Mouse (Mus musculus) liver, adult 2 months (tissue): ENCODE data around the gene Clic4. TPM values are rescaled to one million over a fixed set of nuclear protein-coding genes. Genes with fewer than 3 reads are reported as not detected.

Source experiments
- DNase-seq: peaks from one replicate; pipeline ENCODE4 v3.0.0-alpha.2; 2011; ENCODE audit warnings: low read depth, low spot score; ENCODE audit errors: extremely low read depth
- H3K27ac ChIP-seq: fragments of 200-500 bp; replicated peaks from 2 replicates; pipeline ENCODE4 v1.5.1; 2012; ENCODE audit warnings: low read depth, mild to moderate bottlenecking, control low read depth, inconsistent platforms, low read length; ENCODE audit not compliant: insufficient read depth
- H3K27me3 ChIP-seq: fragments of 200-500 bp; 2 replicates; pipeline ENCODE4 v1.6.1; 2012; ENCODE audit warnings: mild to moderate bottlenecking, moderate library complexity, low read length, inconsistent platforms; ENCODE audit not compliant: control insufficient read depth, insufficient read depth
- H3K36me3 ChIP-seq: fragments of 200-500 bp; 2 replicates; pipeline ENCODE4 v1.6.1; 2012; ENCODE audit warnings: low read length, inconsistent platforms; ENCODE audit not compliant: control insufficient read depth, insufficient read depth
- H3K4me1 ChIP-seq: fragments of 200-500 bp; 2 replicates; pipeline ENCODE4 v1.6.1; 2011; ENCODE audit warnings: low read length; ENCODE audit not compliant: control insufficient read depth, insufficient read depth
- H3K4me3 ChIP-seq: fragments of 200-500 bp; 2 replicates; pipeline ENCODE4 v1.5.1; 2011; ENCODE audit warnings: low read depth, mild to moderate bottlenecking, control low read depth, low read length, moderate library complexity; ENCODE audit not compliant: insufficient read depth
- H3K79me2 ChIP-seq: fragments of 200-500 bp; 2 replicates; pipeline ENCODE4 v1.6.1; 2012; ENCODE audit warnings: inconsistent platforms, mild to moderate bottlenecking, low read length, moderate library complexity; ENCODE audit not compliant: control insufficient read depth, insufficient read depth
- H3K9ac ChIP-seq: fragments of 200-500 bp; 2 replicates; pipeline ENCODE4 v1.6.1; 2012; ENCODE audit warnings: low read depth, mild to moderate bottlenecking, control low read depth, inconsistent platforms, low read length
- CTCF ChIP-seq: fragments of 200-500 bp; IDR thresholded peaks from 2 replicates; pipeline ENCODE4 v1.5.1; 2011; ENCODE audit warnings: low read depth, low read length, control low read depth
- POLR2A ChIP-seq: fragments of 200-500 bp; IDR thresholded peaks from 2 replicates; pipeline ENCODE4 v1.6.1; 2011; ENCODE audit warnings: low read length, control low read depth; ENCODE audit not compliant: insufficient read depth; ENCODE audit errors: extremely low read depth
- WGBS: fragments of 180-500 bp; shearing (Covaris S2); methylation state at CpG from one replicate; pipeline ENCODE4 v1.1.7; 2018; 5-methylcytosine and 5-hydroxymethylcytosine counted together
- polyA plus RNA-seq: library from polyadenylated mRNA; depleted of rRNA; stranded (reverse); fragments of >200 nt; gene quantifications from 2 replicates; pipeline ENCODE4 v1.2.3, GENCODE M21; 2012
- total RNA-seq: library from RNA; depleted of rRNA; stranded (reverse); fragments of >200 nt; gene quantifications from 2 replicates; pipeline ENCODE4 v1.2.3, GENCODE M21; 2014

The Clic4 gene
- total and polyA plus RNA-seq, 2 experiments, result 23.0 to 30.8 TPM

GRCm38 (mm10) chr4:135232563-135232962 is 40.1 kb downstream of the Clic4 start:
- H3K4me3 ChIP-seq, result no peak overlapping the region
- peaks cover 3% of the 10 kb centered on the region; the same call in 1 of the 2 replicates for H3K36me3 ChIP-seq
- peak overlapping the region; percentile 46 for H3K27ac ChIP-seq
- H3K79me2 ChIP-seq, result peaks cover 36% of the 10 kb centered on the region; the same call in 1 of the 2 replicates
- no peaks in the 10 kb centered on the region for H3K27me3 ChIP-seq
- no peak overlapping the region for H3K9ac ChIP-seq
- TF ChIP-seq CTCF (no peak), POLR2A (no peak)
- peaks cover 15% of the 10 kb centered on the region for H3K4me1 ChIP-seq
- 86% methylated on average over 5 of the region's 5 CpGs for WGBS
- no peak for DNase-seq

- no peak overlapping the region for H3K9ac ChIP-seq
- no peak for TF ChIP-seq POLR2A
- no peak for TF ChIP-seq CTCF
- H3K27me3 ChIP-seq, result no peaks in the 10 kb centered on the region
- peaks cover 13% of the 10 kb centered on the region for H3K4me1 ChIP-seq
- peaks cover 37% of the 10 kb centered on the region; the same call in 1 of the 2 replicates for H3K79me2 ChIP-seq
- peak overlapping the region; percentile 63 for H3K27ac ChIP-seq
- no peak overlapping the region; the same call in 1 of the 2 replicates for H3K4me3 ChIP-seq
- 32% methylated on average over 5 of the region's 5 CpGs for WGBS
- peaks cover 1% of the 10 kb centered on the region; the same call in 1 of the 2 replicates for H3K36me3 ChIP-seq
- DNase-seq, result peak; percentile 89
Measured at GRCm38 (mm10) chr4:135231543-135231942, 41.1 kb downstream of the Clic4 start.

- peak; percentile 66 for DNase-seq
- H3K36me3 ChIP-seq, result peaks cover 2% of the 10 kb centered on the region; the same call in 1 of the 2 replicates
Measured at GRCm38 (mm10) chr4:135231136-135231535, 41.5 kb downstream of the Clic4 start.

GRCm38 (mm10) chr4:135230661-135231060 is 42.0 kb downstream of the Clic4 start:
- Histone ChIP-seq H3K4me1 (peaks cover 12% of the 10 kb centered on the region), H3K27me3 (no peaks in the 10 kb centered on the region), H3K9ac (no peak overlapping the region), H3K36me3 (peaks cover 6% of the 10 kb centered on the region; the same call in 1 of the 2 replicates), H3K27ac (peak overlapping the region; percentile 63), H3K4me3 (no peak overlapping the region), H3K79me2 (peaks cover 40% of the 10 kb centered on the region; the same call in 1 of the 2 replicates)
- TF ChIP-seq CTCF, result no peak
- no peak for TF ChIP-seq POLR2A
- WGBS, result 32% methylated on average over 5 of the region's 5 CpGs
- DNase-seq, result peak; percentile 55

More at GRCm38 (mm10) chr4:135231136-135231535, 41.5 kb downstream of the Clic4 start:
- WGBS, result 40% methylated on average over 3 of the region's 3 CpGs
- Histone ChIP-seq H3K27ac (peak overlapping the region; percentile 63), H3K4me3 (no peak overlapping the region), H3K79me2 (peaks cover 38% of the 10 kb centered on the region; the same call in 1 of the 2 replicates), H3K9ac (0 out of 2 replicates have a peak overlapping the region, but pooled peaks have one; percentile 2), H3K4me1 (peaks cover 12% of the 10 kb centered on the region), H3K27me3 (no peaks in the 10 kb centered on the region)
- no peak for TF ChIP-seq POLR2A
- no peak for TF ChIP-seq CTCF

GRCm38 (mm10) chr4:135229871-135230270 is 42.7 kb downstream of the Clic4 start:
- Histone ChIP-seq H3K27ac (peak overlapping the region; percentile 22; the same call in 1 of the 2 replicates), H3K27me3 (no peaks in the 10 kb centered on the region), H3K36me3 (peaks cover 8% of the 10 kb centered on the region; the same call in 1 of the 2 replicates), H3K9ac (no peak overlapping the region), H3K4me3 (no peak overlapping the region), H3K79me2 (peaks cover 40% of the 10 kb centered on the region; the same call in 1 of the 2 replicates), H3K4me1 (peaks cover 12% of the 10 kb centered on the region)
- no peak for DNase-seq
- WGBS, result 63% methylated on average over 4 of the region's 4 CpGs
- TF ChIP-seq POLR2A, result no peak
- TF ChIP-seq CTCF, result no peak

- Histone ChIP-seq H3K27me3 (no peaks in the 10 kb centered on the region), H3K79me2 (peaks cover 34% of the 10 kb centered on the region; the same call in 1 of the 2 replicates), H3K36me3 (peaks cover 18% of the 10 kb centered on the region), H3K4me1 (peaks cover 12% of the 10 kb centered on the region), H3K4me3 (no peak overlapping the region), H3K9ac (no peak overlapping the region), H3K27ac (no peak overlapping the region)
- DNase-seq, result no peak
- 72% methylated on average over 3 of the region's 3 CpGs for WGBS
- no peak for TF ChIP-seq CTCF
- TF ChIP-seq POLR2A, result no peak
Measured at GRCm38 (mm10) chr4:135228136-135228535, 44.5 kb downstream of the Clic4 start.
